Mouse (Mus musculus) megakaryocyte, adult 5-6 weeks (primary cell): Measurements from ENCODE around the gene Il2rb. TPM values are rescaled to one million over a fixed set of nuclear protein-coding genes. Genes with fewer than 3 reads are reported as not detected.

Experiments used
- total RNA-seq, 2 experiments: library from RNA; stranded (forward) in 1 of 2; stranded (reverse) in 1 of 2; fragments of 153-499, 151-499 nt in 1 of 2; fragments of 221-1000, 200-1000 nt in 1 of 2; gene quantifications; 2 replicates each; pipeline versions ENCODE4 v1.2.3 to v1.2.4; 2015 to 2017

The Il2rb gene
- total RNA-seq, 2 experiments from 2014 or later = 5.4 to 7.0 TPM

Other genes starting within 250 kb of the Il2rb start
- 34.0 and 38.5 TPM in 2 replicates for gene Csf2rb2, start 189.6 kb downstream of the Il2rb start, total RNA-seq (2015)
- gene Csf2rb2, start 189.6 kb downstream of the Il2rb start, total RNA-seq (2017) = 8.2 and 12.2 TPM in 2 replicates
- gene Csf2rb, start 169.5 kb downstream of the Il2rb start, total RNA-seq (2015) = 149 and 170 TPM in 2 replicates
- 140 and 184 TPM in 2 replicates for gene Csf2rb, start 169.5 kb downstream of the Il2rb start, total RNA-seq (2017)
- not detected in 2 replicates for gene Tex33, start 99.4 kb downstream of the Il2rb start, total RNA-seq (2015)
- gene Tex33, start 99.4 kb downstream of the Il2rb start, total RNA-seq (2017) = not detected in 2 replicates
- 9.8 and 10.4 TPM in 2 replicates for gene Tst, start 89.4 kb downstream of the Il2rb start, total RNA-seq (2015)
- gene Tst, start 89.4 kb downstream of the Il2rb start, total RNA-seq (2017) = 3.3 and 8.8 TPM in 2 replicates
- gene Mpst, start 88.9 kb downstream of the Il2rb start, total RNA-seq (2015) = 3.8 and 5.9 TPM in 2 replicates
- 12.9 and 24.2 TPM in 2 replicates for gene Mpst, start 88.9 kb downstream of the Il2rb start, total RNA-seq (2017)
- gene Kctd17, start 66.7 kb downstream of the Il2rb start, total RNA-seq (2015) = 8.7 and 9.5 TPM in 2 replicates
- 5.2 and 9.6 TPM in 2 replicates for gene Kctd17, start 66.7 kb downstream of the Il2rb start, total RNA-seq (2017)
- not detected in 2 replicates for gene Tmprss6, start 26.6 kb downstream of the Il2rb start, total RNA-seq (2015)
- gene Tmprss6, start 26.6 kb downstream of the Il2rb start, total RNA-seq (2017) = not detected in 2 replicates
- gene C1qtnf6, start 36.1 kb upstream of the Il2rb start, total RNA-seq (2015) = 2.4 and 2.7 TPM in 2 replicates
- gene C1qtnf6, start 36.1 kb upstream of the Il2rb start, total RNA-seq (2017) = 0.89 TPM in 1 of 2 replicates, not detected in the other
- gene Sstr3, start 49.4 kb upstream of the Il2rb start, total RNA-seq (2015) = 0.02 TPM in 1 of 2 replicates, not detected in the other
- not detected in 2 replicates for gene Sstr3, start 49.4 kb upstream of the Il2rb start, total RNA-seq (2017)
- 581 and 637 TPM in 2 replicates for gene Rac2, start 77.5 kb upstream of the Il2rb start, total RNA-seq (2015)
- gene Rac2, start 77.5 kb upstream of the Il2rb start, total RNA-seq (2017) = 416 and 453 TPM in 2 replicates
- gene Cyth4, start 101.8 kb upstream of the Il2rb start, total RNA-seq (2015) = 137 and 141 TPM in 2 replicates
- gene Cyth4, start 101.8 kb upstream of the Il2rb start, total RNA-seq (2017) = 263 and 285 TPM in 2 replicates
- 0.02 TPM in 1 of 2 replicates, not detected in the other for gene Elfn2, start 223.5 kb upstream of the Il2rb start, total RNA-seq (2015)
- gene Elfn2, start 223.5 kb upstream of the Il2rb start, total RNA-seq (2017) = not detected in 2 replicates